Mouse (Mus musculus): Measurements from ENCODE around the gene Kifc1.

The Kifc1 gene

DNA sequence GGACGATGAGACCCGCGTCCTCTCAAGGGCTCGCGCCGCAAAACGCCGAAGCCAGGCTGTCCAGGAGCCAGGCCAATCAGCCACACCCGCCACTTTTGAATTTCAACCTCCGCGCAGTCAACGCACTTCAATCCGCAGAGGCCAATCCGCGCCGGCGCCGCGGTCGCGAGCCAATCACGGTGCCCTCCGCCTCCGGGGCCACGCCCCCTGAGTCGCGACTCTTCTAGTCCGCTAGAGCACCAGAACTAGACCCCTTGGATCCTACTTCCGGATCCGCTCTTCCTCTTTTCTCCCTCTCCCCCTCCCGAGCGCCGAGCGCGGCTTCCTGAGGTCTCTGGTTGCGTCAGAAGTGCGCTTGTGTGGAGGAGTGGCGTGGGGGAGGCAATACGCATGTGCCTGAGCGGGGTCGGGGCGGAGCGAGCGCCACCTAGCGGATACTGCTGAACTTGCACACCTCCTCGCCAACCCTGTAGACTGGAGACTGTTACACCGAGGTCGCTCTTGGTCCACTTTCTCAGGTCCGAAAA is at the start of gene Kifc1:
Gene Kifc1, minus strand, starts transcription at position 129 of the 527 bp plus-strand sequence.
- peak; percentile 99 to 100 for DNase-seq (ENCODE audit: low spot score in 2 of 2)

- no peak for DNase-seq (ENCODE audit: low spot score in 2 of 2)
Observed at GRCm38 (mm10) chr17:33938783-33939182, 48.3 kb upstream of the Kifc1 start.

DNA sequence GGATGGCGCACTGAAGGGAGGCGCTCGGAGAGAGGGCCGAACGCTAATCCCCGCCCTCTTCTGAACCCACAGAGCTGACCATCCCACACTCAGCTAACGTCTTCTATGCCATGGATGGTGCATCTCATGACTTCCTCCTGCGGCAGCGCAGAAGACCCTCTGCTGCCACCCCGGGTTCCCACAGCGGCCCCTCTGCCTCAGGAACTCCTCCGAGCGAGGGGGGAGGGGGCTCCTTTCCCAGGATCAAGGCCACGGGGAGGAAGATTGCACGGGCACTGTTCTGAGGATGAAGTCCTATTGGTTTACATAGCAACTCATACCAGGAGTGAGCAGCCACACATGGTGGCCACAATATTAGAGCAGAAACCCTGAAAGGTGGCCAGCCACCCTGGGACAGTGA is 46.5 kb upstream of the Kifc1 start:
- DNase-seq (ENCODE audit: low spot score in 2 of 2) = no peak

DNA sequence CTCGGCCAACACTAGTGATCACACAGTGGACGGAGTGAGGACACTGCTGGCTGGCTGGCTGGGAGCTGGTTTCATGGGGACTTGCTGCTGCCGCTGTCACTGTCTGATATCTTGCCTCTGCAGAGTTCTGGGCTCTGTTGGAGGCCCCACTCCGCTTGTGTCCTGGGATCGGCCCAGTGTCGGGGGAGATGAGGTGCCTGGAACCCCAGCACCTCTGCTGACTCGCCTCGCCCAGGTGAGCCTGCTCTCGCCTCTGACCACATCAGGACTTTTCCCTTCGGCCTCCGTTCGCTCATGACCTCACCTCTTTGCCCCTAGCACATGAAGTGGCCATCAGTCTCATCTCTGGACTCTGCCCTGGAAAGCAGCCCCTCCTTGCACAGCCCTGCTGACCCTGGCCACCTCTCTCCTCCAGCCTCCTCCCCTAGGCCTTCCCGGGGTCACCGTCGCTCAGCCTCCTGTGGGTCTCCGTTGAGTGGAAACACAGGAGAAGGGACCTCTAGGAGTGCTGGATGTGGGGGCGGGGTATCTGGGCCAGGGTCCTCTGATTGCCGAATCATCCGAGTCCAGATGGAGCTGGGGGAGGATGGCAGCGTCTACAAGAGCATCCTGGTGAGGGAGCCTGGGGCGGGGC is 45.1 kb upstream of the Kifc1 start:
- no peak for DNase-seq (ENCODE audit: low spot score in 2 of 2)

- DNase-seq (ENCODE audit: low spot score in 2 of 2) = no peak
Observed at GRCm38 (mm10) chr17:33932970-33933369, 42.5 kb upstream of the Kifc1 start.

- no peak for DNase-seq (ENCODE audit: low spot score in 2 of 2)
Observed at GRCm38 (mm10) chr17:33932448-33932847, 42.0 kb upstream of the Kifc1 start.

DNA sequence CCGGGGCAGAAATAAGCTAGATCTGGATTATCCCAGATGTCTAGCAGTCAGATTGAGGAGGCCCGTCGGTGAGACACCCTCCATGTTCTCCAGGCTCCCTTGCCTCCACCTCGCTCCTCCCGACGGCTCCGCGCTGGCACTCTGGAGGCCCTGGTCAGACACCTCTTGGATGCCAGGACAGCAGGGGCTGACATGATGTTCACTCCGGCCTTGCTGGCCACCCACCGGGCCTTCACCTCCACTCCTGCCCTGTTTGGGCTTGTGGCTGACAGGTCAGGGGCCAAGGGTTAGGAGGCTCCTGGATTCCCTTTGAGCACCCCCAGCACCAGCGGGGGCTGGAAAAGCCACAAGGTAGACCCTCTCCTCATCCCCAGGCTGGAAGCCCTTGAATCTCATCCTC is 41.5 kb upstream of the Kifc1 start:
- DNase-seq (ENCODE audit: low spot score in 2 of 2) = no peak

DNA sequence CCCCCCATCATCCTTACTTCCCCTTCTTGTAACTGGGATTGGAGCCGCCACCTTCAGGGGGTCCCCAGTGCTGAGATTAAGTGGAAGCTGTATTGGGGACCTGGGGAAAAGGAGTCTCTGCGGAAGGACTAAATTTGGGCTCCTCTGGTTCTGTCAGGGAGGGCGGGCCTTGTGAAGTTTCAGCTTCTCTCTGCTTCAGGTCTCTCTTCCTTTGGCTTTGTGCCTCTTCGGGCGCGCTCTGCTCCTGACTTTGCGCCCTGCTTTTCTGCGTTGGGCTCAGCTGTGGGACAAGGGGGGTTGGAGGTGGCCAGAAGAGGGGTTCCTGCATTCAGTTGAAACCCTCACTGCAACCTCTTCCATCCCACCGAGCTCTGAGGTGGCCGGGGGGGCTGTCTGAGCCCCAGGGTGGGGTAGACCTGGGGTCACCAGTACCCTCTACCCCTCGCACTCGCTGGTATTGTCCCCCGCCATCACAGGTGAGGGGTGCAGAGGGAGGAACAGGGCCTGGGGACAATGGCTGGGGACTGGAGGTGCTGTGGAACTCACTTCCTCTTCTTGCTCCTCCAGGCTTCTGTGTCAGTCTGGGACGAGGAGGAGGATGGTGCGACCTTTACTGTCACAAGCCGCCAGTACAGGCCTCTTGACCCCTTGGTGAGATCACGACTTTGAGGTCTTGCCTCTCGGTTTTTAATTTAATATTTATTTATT is 40.9 kb upstream of the Kifc1 start:
- no peak for DNase-seq (ENCODE audit: low spot score in 2 of 2)

- peak in 1 of 2 experiments; percentile 55 for DNase-seq (ENCODE audit: low spot score in 2 of 2)
Observed at GRCm38 (mm10) chr17:33930280-33931158, 40.1 kb upstream of the Kifc1 start.

- peak; percentile 86 to 92 for DNase-seq (ENCODE audit: low spot score in 2 of 2)
Observed at GRCm38 (mm10) chr17:33929371-33930279, 39.2 kb upstream of the Kifc1 start, which contains the start of gene Rgl2. Gene Rgl2 (plus strand): TSS chr17:33929543.

DNA sequence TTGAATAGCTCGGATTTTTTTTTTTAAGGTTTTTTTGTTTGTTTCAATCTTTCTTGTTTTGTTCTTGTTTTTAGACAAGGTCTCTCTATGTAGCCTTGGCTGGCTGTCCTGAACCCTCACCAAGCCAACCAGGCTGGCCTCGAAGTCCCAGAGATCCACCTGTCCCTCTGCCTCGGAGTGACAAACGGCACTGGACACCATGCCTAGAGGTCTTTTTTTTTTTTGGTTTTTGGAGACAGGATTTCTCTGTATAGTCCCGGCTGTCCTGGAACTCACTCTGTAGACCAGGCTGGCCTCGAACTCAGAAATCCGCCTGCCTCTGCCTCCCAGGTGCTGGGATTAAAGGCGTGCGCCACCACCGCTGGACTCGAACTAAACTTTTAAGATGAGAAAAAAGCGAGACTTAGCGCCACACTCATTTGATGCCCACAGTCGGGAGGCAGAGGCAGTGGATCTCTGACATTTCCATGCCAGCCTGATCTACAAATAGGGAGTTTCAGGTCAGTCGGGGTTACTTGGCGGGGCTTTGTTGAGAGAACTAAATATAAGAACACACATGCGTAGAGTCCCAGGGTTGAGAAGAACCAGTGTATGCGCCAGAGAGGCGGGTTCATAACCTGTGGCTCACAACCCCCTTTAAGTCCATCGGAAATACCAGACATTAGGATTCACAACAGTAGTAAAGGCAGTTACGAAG is 37.9 kb upstream of the Kifc1 start:
- no peak for DNase-seq (ENCODE audit: low spot score in 2 of 2)

DNA sequence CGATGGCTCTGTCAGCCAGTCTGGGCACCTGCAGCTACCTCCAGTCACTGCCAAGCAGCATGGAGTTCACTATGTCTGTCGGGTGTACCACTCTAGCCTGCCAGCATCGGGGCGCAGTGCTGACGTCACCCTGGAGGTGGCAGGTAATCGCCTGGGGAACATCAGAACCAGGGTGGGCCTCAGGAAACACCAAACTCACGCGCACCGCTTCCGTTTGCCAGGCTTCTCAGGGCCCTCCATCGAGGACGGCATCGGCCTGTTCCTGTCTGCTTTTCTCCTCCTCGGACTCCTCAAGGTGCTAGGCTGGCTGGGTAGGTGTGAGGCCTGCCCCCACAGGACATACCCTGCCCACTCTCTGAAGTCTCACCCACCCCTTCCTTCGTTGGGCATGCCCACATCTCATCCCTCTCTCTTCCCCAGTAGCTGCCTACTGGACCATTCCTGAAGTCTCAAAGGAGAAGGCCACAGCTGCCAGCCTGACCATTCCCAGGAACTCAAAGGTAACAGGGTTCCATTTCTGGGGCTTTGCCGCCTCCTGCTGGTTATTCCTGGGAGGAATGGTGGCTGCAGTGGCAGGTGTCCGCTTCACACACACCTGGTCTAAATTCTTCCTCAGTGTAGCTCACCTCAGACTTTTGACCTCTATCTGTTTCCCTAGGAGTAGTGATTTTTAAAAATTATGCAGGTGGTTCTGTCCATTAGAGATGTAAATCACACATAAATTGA is 35.9 kb upstream of the Kifc1 start:
- no peak for DNase-seq (ENCODE audit: low spot score in 2 of 2)

DNA sequence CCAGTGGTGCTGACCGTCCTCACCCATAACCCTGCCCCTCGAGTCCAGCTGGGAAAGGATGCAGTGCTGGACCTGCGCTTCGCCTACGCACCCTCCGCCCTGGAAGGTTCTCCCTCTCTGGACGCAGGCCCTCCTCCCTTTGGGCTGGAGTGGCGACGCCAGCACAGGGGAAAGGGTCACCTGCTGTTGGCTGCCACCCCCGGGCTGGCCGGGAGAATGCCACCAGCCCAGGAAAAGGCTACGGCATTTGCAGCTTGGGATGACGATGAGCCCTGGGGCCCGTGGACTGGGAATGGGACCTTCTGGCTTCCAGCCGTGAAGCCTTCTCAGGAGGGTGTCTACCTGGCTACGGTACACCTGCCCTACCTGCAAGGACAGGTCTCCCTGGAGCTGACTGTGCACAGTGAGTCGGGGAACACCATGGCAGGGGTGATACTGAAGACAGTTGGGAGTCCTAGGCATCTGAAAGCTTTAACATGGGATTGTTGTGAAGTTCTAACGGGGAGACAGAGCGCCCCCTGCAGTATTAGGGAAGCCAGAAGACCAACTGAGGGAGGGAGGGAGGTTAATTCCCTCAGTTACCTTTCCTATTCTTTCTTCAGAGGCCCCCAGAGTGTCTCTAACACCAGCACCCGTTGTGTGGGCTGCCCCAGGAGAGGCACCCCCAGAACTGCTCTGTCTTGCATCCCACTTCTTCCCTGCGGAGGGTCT is 35.1 kb upstream of the Kifc1 start:
- no peak for DNase-seq (ENCODE audit: low spot score in 2 of 2)

GRCm38 (mm10) chr17:33924577-33925283 is 34.3 kb upstream of the Kifc1 start:
- no peak for DNase-seq (ENCODE audit: low spot score in 2 of 2)

DNA sequence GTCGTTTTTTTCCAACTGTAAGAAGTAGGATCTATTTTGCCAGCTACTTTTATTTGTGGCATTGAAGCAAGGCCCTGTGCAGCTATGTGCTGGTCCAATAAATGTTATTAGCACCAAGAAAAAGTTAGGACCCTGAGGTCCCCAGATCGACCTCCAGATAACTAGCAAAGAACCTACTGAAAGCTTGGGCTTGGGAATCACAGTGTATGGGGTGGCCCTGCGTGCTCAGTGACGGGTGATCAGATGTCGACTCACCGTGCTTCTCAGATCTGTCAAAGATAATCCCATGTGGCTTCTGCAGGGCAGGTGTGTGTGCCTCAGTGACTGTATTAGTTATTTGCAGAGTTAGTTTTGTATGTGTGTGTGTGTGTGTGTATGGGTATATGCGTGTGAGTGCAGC is 30.9 kb upstream of the Kifc1 start:
- peak in 1 of 2 experiments; percentile 3 for DNase-seq (ENCODE audit: low spot score in 2 of 2)

GRCm38 (mm10) chr17:33920282-33921097 is 30.0 kb upstream of the Kifc1 start:
- DNase-seq (ENCODE audit: low spot score in 2 of 2) = peak; percentile 48 to 70

All from frontal cortex, postnatal 14 days (tissue).